Mouse (Mus musculus) left cerebral cortex, adult 18-20 months (tissue): ENCODE measurements around the gene Gja4. TPM values are rescaled to one million over a fixed set of nuclear protein-coding genes. Genes with fewer than 3 reads are reported as not detected.

Source experiments
- total RNA-seq, 2 experiments: library from RNA; stranded (reverse); gene quantifications; 2 replicates each; pipeline ENCODE4 v1.2.3; 2021

Gja4 gene
- total RNA-seq, 2 experiments from 2014 or later = 2.2 to 3.2 TPM

Other genes starting within 250 kb of the Gja4 start
- gene Zmym6, start 236.7 kb downstream of the Gja4 start, total RNA-seq = 10 to 100 TPM; 33.5 to 37.6 TPM
- gene Tmem35b, start 190.3 kb downstream of the Gja4 start, total RNA-seq = 1 to 10 TPM; 3.3 TPM
- 100 to 1,000 TPM; 368 to 379 TPM for gene Dlgap3, start 144.8 kb downstream of the Gja4 start, total RNA-seq
- 10 to 100 TPM; 56.0 to 59.9 TPM for gene Smim12, start 70.3 kb downstream of the Gja4 start, total RNA-seq
- under 1 TPM; 0.35 to 0.37 TPM for gene Gjb3, start 16.8 kb upstream of the Gja4 start, total RNA-seq
- gene Gjb4, start 40.0 kb upstream of the Gja4 start, total RNA-seq = not detected
- gene Gjb5, start 44.1 kb upstream of the Gja4 start, total RNA-seq = not detected